Mouse (Mus musculus) neural tube, embryonic 11.5 days (tissue): Measurements from ENCODE around the gene Hspa2. TPM values are rescaled to one million over a fixed set of nuclear protein-coding genes. Genes with fewer than 3 reads are reported as not detected.

Experiments used
- ATAC-seq: fragments of 200-750 bp; cut with Nextera tagmentation; 2 replicates; pipeline ENCODE4 v1.8.0; 2017; ENCODE audit warnings: moderate number of reproducible peaks, mild to moderate bottlenecking, moderate TSS enrichment, moderate library complexity; ENCODE audit not compliant: insufficient read depth, low FRiP score, low TSS enrichment
- DNase-seq: peaks from one replicate; pipeline ENCODE4 v3.0.0-alpha.2; 2015; ENCODE audit warnings: low spot score
- H3K27ac ChIP-seq: fragments of 300-500 bp; sonication (generic); 2 replicates; pipeline ENCODE4 v1.5.1; 2014; ENCODE audit warnings: low read depth, mild to moderate bottlenecking, low read length
- H3K27me3 ChIP-seq: fragments of 300-500 bp; sonication (generic); 2 replicates; pipeline ENCODE4 v1.6.1; 2014; ENCODE audit warnings: mild to moderate bottlenecking, low read length, mixed read lengths; ENCODE audit not compliant: control insufficient read depth, insufficient read depth
- H3K36me3 ChIP-seq: fragments of 300-500 bp; sonication (generic); 2 replicates; pipeline ENCODE4 v1.6.1; 2014; ENCODE audit warnings: mild to moderate bottlenecking, low read length, moderate library complexity, mixed read lengths; ENCODE audit not compliant: control insufficient read depth, insufficient read depth
- H3K4me1 ChIP-seq: fragments of 300-500 bp; sonication (generic); 2 replicates; pipeline ENCODE4 v1.6.1; 2014; ENCODE audit warnings: low read length, mixed read lengths; ENCODE audit not compliant: control insufficient read depth, insufficient read depth
- H3K4me2 ChIP-seq: fragments of 300-500 bp; sonication (generic); 2 replicates; pipeline ENCODE4 v1.6.1; 2014; ENCODE audit warnings: low read depth, mild to moderate bottlenecking, moderate library complexity
- H3K4me3 ChIP-seq: fragments of 300-500 bp; sonication (generic); 2 replicates; pipeline ENCODE4 v1.5.1; 2014; ENCODE audit warnings: low read depth, low read length
- H3K9ac ChIP-seq: fragments of 300-500 bp; sonication (generic); 2 replicates; pipeline ENCODE4 v1.6.1; 2014; ENCODE audit warnings: mild to moderate bottlenecking, low read length
- H3K9me3 ChIP-seq: fragments of 300-500 bp; sonication (generic); 2 replicates; pipeline ENCODE4 v1.6.1; 2016; ENCODE audit warnings: low read length; ENCODE audit not compliant: control insufficient read depth
- WGBS: fragments of 180-500 bp; shearing (Covaris S2); extraction: QIAGEN DNeasy Blood & Tissue Kit; methylation state at CpG from one replicate; pipeline ENCODE4 v1.1.7; 2014; 5-methylcytosine and 5-hydroxymethylcytosine counted together
- polyA plus RNA-seq: library from polyadenylated mRNA; unstranded; fragments of >200 nt; fragmentation: Nextera tagmentation; extraction: Ambion mirVana; gene quantifications from 2 replicates; pipeline ENCODE4 v1.2.1, GENCODE M21; 2014

The Hspa2 gene
- polyA plus RNA-seq, 1 experiment from 2014 or later = 5.1 TPM

- Histone ChIP-seq H3K9ac (no peak overlapping the region), H3K27me3 (no peaks in the 10 kb centered on the region), H3K4me3 (no peak overlapping the region), H3K9me3 (no peaks in the 10 kb centered on the region), H3K36me3 (no peaks in the 10 kb centered on the region), H3K4me1 (peaks cover 12% of the 10 kb centered on the region), H3K27ac (no peak overlapping the region), H3K4me2 (no peak overlapping the region)
- DNase-seq (no peak), ATAC-seq (no peak)
- WGBS = 92% methylated on average over 3 of the region's 3 CpGs
These were observed 28.5 kb upstream of the Hspa2 start for GRCm38 (mm10) chr12:76375506-76375905.

GRCm38 (mm10) chr12:76376649-76377048 is 27.3 kb upstream of the Hspa2 start:
- no peak for ATAC-seq

GRCm38 (mm10) chr12:76377059-76377458 is 26.9 kb upstream of the Hspa2 start:
- H3K27ac ChIP-seq = no peak overlapping the region
- no peak overlapping the region for H3K9ac ChIP-seq
- no peak overlapping the region for H3K4me2 ChIP-seq
- no peaks in the 10 kb centered on the region for H3K9me3 ChIP-seq
- H3K27me3 ChIP-seq = no peaks in the 10 kb centered on the region
- 91% methylated on average over 6 of the region's 6 CpGs for WGBS
- ATAC-seq = no peak
- no peak overlapping the region for H3K4me3 ChIP-seq
- no peaks in the 10 kb centered on the region for H3K36me3 ChIP-seq
- DNase-seq = no peak
- peaks cover 9% of the 10 kb centered on the region for H3K4me1 ChIP-seq

More at GRCm38 (mm10) chr12:76376649-76377048, 27.3 kb upstream of the Hspa2 start:
- no peaks in the 10 kb centered on the region for H3K9me3 ChIP-seq
- no peaks in the 10 kb centered on the region for H3K27me3 ChIP-seq
- no peak overlapping the region for H3K4me3 ChIP-seq
- peaks cover 12% of the 10 kb centered on the region for H3K4me1 ChIP-seq
- no peak overlapping the region for H3K4me2 ChIP-seq
- no peak for DNase-seq
- H3K27ac ChIP-seq = no peak overlapping the region
- 51% methylated on average over 7 of the region's 7 CpGs for WGBS
- no peaks in the 10 kb centered on the region for H3K36me3 ChIP-seq
- no peak overlapping the region for H3K9ac ChIP-seq

GRCm38 (mm10) chr12:76377726-76378125 is 26.2 kb upstream of the Hspa2 start:
- ATAC-seq (no peak), DNase-seq (no peak)
- WGBS = 89% methylated on average over 3 of the region's 3 CpGs
- Histone ChIP-seq H3K4me2 (no peak overlapping the region), H3K4me1 (peaks cover 5% of the 10 kb centered on the region; the same call in 1 of the 2 replicates), H3K4me3 (no peak overlapping the region), H3K36me3 (no peaks in the 10 kb centered on the region), H3K9ac (no peak overlapping the region), H3K27me3 (no peaks in the 10 kb centered on the region), H3K9me3 (no peaks in the 10 kb centered on the region), H3K27ac (no peak overlapping the region)

GRCm38 (mm10) chr12:76378556-76378955 is 25.4 kb upstream of the Hspa2 start:
- no peak overlapping the region for H3K9ac ChIP-seq
- no peaks in the 10 kb centered on the region for H3K36me3 ChIP-seq
- H3K27ac ChIP-seq = no peak overlapping the region
- DNase-seq (no peak), ATAC-seq (no peak)
- no peaks in the 10 kb centered on the region for H3K9me3 ChIP-seq
- no peak overlapping the region for H3K4me2 ChIP-seq
- peaks cover 5% of the 10 kb centered on the region; the same call in 1 of the 2 replicates for H3K4me1 ChIP-seq
- no peaks in the 10 kb centered on the region for H3K27me3 ChIP-seq
- H3K4me3 ChIP-seq = no peak overlapping the region
- 93% methylated on average over 5 of the region's 5 CpGs for WGBS

GRCm38 (mm10) chr12:76380151-76380550 is 23.8 kb upstream of the Hspa2 start:
- H3K4me3 ChIP-seq = no peak overlapping the region
- no peak overlapping the region for H3K27ac ChIP-seq
- H3K9ac ChIP-seq = no peak overlapping the region
- H3K4me1 ChIP-seq = no peaks in the 10 kb centered on the region
- no peaks in the 10 kb centered on the region for H3K27me3 ChIP-seq
- no peak for DNase-seq
- H3K9me3 ChIP-seq = no peaks in the 10 kb centered on the region
- H3K4me2 ChIP-seq = no peak overlapping the region
- WGBS = 93% methylated on average over 7 of the region's 7 CpGs
- no peak for ATAC-seq
- no peaks in the 10 kb centered on the region for H3K36me3 ChIP-seq

GRCm38 (mm10) chr12:76385342-76385741 is 18.6 kb upstream of the Hspa2 start:
- Histone ChIP-seq H3K27me3 (no peaks in the 10 kb centered on the region), H3K4me1 (no peaks in the 10 kb centered on the region), H3K27ac (no peak overlapping the region), H3K4me3 (no peak overlapping the region), H3K9me3 (no peaks in the 10 kb centered on the region), H3K9ac (no peak overlapping the region), H3K36me3 (no peaks in the 10 kb centered on the region; the same call in 1 of the 2 replicates), H3K4me2 (no peak overlapping the region)
- 96% methylated on average over 8 of the region's 8 CpGs for WGBS
- ATAC-seq (no peak), DNase-seq (no peak)

- Histone ChIP-seq H3K27me3 (no peaks in the 10 kb centered on the region), H3K9me3 (no peaks in the 10 kb centered on the region), H3K4me1 (no peaks in the 10 kb centered on the region), H3K27ac (no peak overlapping the region), H3K9ac (no peak overlapping the region), H3K36me3 (no peaks in the 10 kb centered on the region; the same call in 1 of the 2 replicates), H3K4me3 (no peak overlapping the region), H3K4me2 (no peak overlapping the region)
- 83% methylated on average over 11 of the region's 11 CpGs for WGBS
- DNase-seq (no peak), ATAC-seq (no peak)
These were observed 15.2 kb upstream of the Hspa2 start for GRCm38 (mm10) chr12:76388794-76389193.

- Histone ChIP-seq H3K9me3 (no peaks in the 10 kb centered on the region), H3K27ac (no peak overlapping the region), H3K4me2 (no peak overlapping the region), H3K36me3 (no peaks in the 10 kb centered on the region), H3K9ac (no peak overlapping the region), H3K4me1 (no peaks in the 10 kb centered on the region), H3K4me3 (no peak overlapping the region), H3K27me3 (no peaks in the 10 kb centered on the region)
- WGBS = 75% methylated on average over 3 of the region's 3 CpGs
- ATAC-seq (no peak), DNase-seq (no peak)
These were observed 12.2 kb upstream of the Hspa2 start for GRCm38 (mm10) chr12:76391595-76392271.
